Mouse (Mus musculus): ENCODE results near the gene Txk.

Txk gene

DNA sequence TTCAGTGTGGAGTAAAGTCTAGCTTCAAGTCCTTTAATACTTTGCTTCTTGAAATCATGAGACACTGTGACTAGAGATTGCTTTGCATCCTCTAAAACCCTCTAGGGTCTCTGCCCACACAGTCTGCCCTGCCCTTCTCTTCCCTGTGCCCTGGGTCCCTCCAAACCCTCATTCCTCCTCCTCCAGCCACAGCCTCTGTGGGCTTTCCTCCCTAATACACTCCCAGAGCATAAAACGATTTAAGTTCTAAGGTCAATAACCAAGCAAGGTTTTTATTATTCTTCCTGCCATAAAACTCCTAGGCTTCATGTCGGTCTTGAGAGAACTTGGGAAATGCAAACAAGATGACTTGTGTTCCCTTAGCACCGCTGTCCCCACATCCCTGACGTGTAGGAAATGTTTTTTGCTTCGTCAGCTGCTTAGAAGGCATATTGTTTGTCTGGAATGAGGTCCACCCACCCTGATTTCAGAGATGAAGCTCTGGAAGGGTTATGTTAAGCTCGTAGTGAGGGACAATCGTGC lies 96.2 kb downstream of the Txk start:
- no peak overlapping the region for H3K4me3 ChIP-seq (replicated peaks; ENCODE audit: low read length)
- no peaks in the 10 kb centered on the region for H3K4me1 ChIP-seq (replicated peaks; ENCODE audit: low read depth, low read length)
- H3K27me3 ChIP-seq (ENCODE audit: insufficient read depth, low read length), result no peaks in the 10 kb centered on the region
- no peaks in the 10 kb centered on the region for H3K36me3 ChIP-seq (ENCODE audit: insufficient read depth, low read length)
- TF ChIP-seq NANOG (IDR thresholded peaks at IDR 0.05; ENCODE audit: borderline replicate concordance, low read length), result no peak
- TF ChIP-seq POU5F1 (IDR thresholded peaks at IDR 0.05; ENCODE audit: borderline replicate concordance, low read length), result no peak
- no peak for TF ChIP-seq CTCF (conservative IDR thresholded peaks at IDR 0.05; ENCODE audit: low read length)
- no peaks in the 10 kb centered on the region for H3K9me3 ChIP-seq (ENCODE audit: low read length)

GRCm38 (mm10) chr5:72653068-72653674 lies 99.4 kb downstream of the Txk start:
- H3K27me3 ChIP-seq (ENCODE audit: insufficient read depth, low read length), result peaks cover 16% of the 10 kb centered on the region
- TF ChIP-seq POU5F1 (IDR thresholded peaks at IDR 0.05; ENCODE audit: borderline replicate concordance, low read length) (no peak), NANOG (IDR thresholded peaks at IDR 0.05; ENCODE audit: borderline replicate concordance, low read length) (no peak), CTCF (conservative IDR thresholded peaks at IDR 0.05; ENCODE audit: low read length) (no peak)
- peaks cover 10% of the 10 kb centered on the region for H3K4me1 ChIP-seq (replicated peaks; ENCODE audit: low read depth, low read length)
- H3K4me3 ChIP-seq (replicated peaks; ENCODE audit: low read length), result no peak overlapping the region
- no peaks in the 10 kb centered on the region for H3K9me3 ChIP-seq (ENCODE audit: low read length)
- no peaks in the 10 kb centered on the region for H3K36me3 ChIP-seq (ENCODE audit: insufficient read depth, low read length)

DNA sequence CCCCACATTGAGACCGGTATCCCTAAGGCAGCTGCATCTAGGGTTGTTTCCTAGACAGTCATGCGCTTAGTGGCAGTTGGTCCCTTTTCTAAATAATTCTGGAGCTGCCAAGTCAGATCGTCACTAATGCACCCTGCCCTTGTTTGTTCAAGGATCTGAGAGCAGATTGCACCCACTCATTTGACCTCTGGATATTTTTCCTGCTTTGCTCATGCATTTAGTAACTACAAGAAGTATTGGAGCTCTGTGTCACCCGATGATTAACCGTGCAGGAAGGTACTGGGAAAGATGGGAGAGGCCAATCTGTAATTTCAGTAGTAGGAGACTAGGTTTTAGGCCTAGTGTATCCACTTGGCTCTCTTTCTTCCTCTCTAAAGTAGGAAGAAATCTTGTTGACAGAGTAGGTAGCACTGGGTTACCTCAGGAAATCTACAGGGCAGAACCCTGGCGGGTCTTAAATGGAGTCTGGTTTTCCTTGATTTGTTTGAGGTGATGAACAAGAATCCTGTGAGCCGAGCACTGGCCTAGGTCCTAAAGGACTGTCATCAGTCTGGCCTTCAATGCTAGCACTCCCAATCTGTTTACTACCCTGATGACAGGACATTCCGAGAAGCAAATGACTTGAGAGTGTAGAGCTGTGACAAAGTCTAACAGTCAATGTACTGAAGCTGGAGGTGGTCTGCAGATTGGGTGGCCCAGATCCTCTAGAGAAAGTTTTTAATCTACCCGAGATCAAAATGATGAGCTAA lies 103.4 kb downstream of the Txk start:
- TF ChIP-seq POU5F1 (IDR thresholded peaks at IDR 0.05; ENCODE audit: borderline replicate concordance, low read length) (no peak), NANOG (IDR thresholded peaks at IDR 0.05; ENCODE audit: borderline replicate concordance, low read length) (no peak), CTCF (conservative IDR thresholded peaks at IDR 0.05; ENCODE audit: low read length) (no peak)
- no peaks in the 10 kb centered on the region for H3K9me3 ChIP-seq (ENCODE audit: low read length)
- H3K4me3 ChIP-seq (replicated peaks; ENCODE audit: low read length), result no peak overlapping the region
- H3K27me3 ChIP-seq (ENCODE audit: insufficient read depth, low read length), result peaks cover 43% of the 10 kb centered on the region
- peaks cover 22% of the 10 kb centered on the region for H3K4me1 ChIP-seq (replicated peaks; ENCODE audit: low read depth, low read length)
- no peaks in the 10 kb centered on the region for H3K36me3 ChIP-seq (ENCODE audit: insufficient read depth, low read length)

DNA sequence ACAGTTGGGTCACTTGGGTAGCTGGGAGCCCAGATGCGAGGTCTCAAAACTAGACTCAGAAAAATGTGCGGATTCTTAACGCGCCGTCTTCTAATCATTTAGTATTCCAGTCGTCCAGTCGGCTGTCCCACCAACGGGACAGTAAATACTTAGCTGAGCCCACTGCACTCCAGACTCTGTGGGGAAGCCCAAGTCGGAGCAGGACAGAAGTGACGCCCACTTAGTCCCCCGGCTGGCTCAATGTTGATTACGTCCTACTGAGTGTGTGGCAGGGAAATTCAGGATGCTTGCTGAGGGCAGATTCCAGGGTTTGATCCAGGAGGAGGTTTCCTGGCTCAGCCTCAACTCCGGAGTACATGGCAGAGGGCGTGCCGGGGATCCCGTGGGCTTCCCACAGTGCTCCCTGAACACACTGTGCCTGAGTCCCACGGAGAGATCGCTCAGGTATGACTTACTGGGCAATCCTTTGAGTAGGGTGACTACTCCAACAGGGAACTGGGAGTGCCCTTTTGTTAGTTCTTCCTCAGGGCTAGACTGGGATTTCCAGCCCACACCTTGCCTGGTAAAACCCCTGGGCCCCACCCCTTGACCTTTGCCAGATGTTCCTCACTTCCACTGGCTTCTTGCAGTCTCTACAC lies 104.5 kb downstream of the Txk start:
- no peaks in the 10 kb centered on the region for H3K9me3 ChIP-seq (ENCODE audit: low read length)
- H3K4me1 ChIP-seq (replicated peaks; ENCODE audit: low read depth, low read length), result peaks cover 22% of the 10 kb centered on the region
- TF ChIP-seq CTCF (conservative IDR thresholded peaks at IDR 0.05; ENCODE audit: low read length), result no peak
- TF ChIP-seq POU5F1 (IDR thresholded peaks at IDR 0.05; ENCODE audit: borderline replicate concordance, low read length), result no peak
- no peak for TF ChIP-seq NANOG (IDR thresholded peaks at IDR 0.05; ENCODE audit: borderline replicate concordance, low read length)
- H3K27me3 ChIP-seq (ENCODE audit: insufficient read depth, low read length), result peaks cover 47% of the 10 kb centered on the region
- peak overlapping the region; percentile 80 for H3K4me3 ChIP-seq (replicated peaks; ENCODE audit: low read length)
- H3K36me3 ChIP-seq (ENCODE audit: insufficient read depth, low read length), result no peaks in the 10 kb centered on the region

DNA sequence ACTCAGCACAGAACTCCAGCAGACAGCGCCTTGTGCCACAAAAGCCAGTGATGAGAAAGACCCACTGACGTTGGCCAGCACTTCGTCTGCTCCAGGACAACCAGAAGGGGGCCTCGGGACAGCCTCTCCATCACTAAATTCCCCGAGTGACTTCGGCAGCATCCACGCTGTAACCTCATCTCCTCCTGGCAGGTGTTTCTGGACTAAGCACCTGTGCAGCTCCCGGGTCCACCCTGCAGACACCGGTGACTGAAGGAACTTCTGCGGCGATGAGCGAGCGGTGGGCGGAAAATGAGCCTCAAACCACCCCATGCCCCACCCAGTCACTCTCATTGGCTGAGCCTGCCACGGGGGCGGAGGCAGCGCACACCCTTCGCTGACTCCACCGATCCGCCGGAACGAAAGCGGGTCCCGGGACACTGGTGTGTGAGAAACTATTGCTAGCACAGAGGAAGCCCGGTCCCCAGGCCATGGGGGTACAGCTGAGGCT lies 105.1 kb downstream of the Txk start, which contains the start of gene Nipal1:
Nipal1 (plus strand) TSS at position 378 of the 490 bp plus-strand sequence.
- Histone ChIP-seq H3K4me3 (replicated peaks; ENCODE audit: low read length) (peak within 1 kb of the TSS; percentile 80), H3K9me3 (ENCODE audit: low read length) (no peaks in the 10 kb centered on the region), H3K27me3 (ENCODE audit: insufficient read depth, low read length) (peaks cover 47% of the 10 kb centered on the region), H3K36me3 (ENCODE audit: insufficient read depth, low read length) (no peaks in the 10 kb centered on the region), H3K4me1 (replicated peaks; ENCODE audit: low read depth, low read length) (peaks cover 22% of the 10 kb centered on the region)
- TF ChIP-seq NANOG (IDR thresholded peaks at IDR 0.05; ENCODE audit: borderline replicate concordance, low read length), result no peak
- no peak for TF ChIP-seq CTCF (conservative IDR thresholded peaks at IDR 0.05; ENCODE audit: low read length)
- no peak for TF ChIP-seq POU5F1 (IDR thresholded peaks at IDR 0.05; ENCODE audit: borderline replicate concordance, low read length)

DNA sequence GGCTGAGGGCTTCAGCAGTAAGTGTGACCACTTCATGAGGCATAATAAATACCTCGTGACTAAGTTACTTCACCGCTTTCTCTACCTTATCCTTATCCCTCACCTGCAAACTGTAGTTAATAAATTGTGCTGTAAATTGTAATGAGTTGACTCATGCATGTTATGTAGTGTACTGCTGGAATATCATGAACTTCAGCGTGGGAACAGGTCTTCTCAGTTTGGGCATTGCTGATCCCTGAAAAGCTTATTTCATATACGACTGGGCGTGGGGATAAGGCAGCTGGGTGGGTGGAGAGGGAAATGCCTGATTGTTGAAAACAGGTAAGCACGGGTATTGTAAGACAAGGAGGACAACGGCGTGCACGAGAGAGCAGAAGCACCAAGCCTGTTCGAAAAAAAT lies 105.6 kb downstream of the Txk start:
- no peaks in the 10 kb centered on the region for H3K9me3 ChIP-seq (ENCODE audit: low read length)
- peaks cover 22% of the 10 kb centered on the region for H3K4me1 ChIP-seq (replicated peaks; ENCODE audit: low read depth, low read length)
- peak overlapping the region; percentile 80 for H3K4me3 ChIP-seq (replicated peaks; ENCODE audit: low read length)
- no peaks in the 10 kb centered on the region for H3K36me3 ChIP-seq (ENCODE audit: insufficient read depth, low read length)
- no peak for TF ChIP-seq NANOG (IDR thresholded peaks at IDR 0.05; ENCODE audit: borderline replicate concordance, low read length)
- TF ChIP-seq CTCF (conservative IDR thresholded peaks at IDR 0.05; ENCODE audit: low read length), result no peak
- TF ChIP-seq POU5F1 (IDR thresholded peaks at IDR 0.05; ENCODE audit: borderline replicate concordance, low read length), result no peak
- H3K27me3 ChIP-seq (ENCODE audit: insufficient read depth, low read length), result peaks cover 47% of the 10 kb centered on the region

DNA sequence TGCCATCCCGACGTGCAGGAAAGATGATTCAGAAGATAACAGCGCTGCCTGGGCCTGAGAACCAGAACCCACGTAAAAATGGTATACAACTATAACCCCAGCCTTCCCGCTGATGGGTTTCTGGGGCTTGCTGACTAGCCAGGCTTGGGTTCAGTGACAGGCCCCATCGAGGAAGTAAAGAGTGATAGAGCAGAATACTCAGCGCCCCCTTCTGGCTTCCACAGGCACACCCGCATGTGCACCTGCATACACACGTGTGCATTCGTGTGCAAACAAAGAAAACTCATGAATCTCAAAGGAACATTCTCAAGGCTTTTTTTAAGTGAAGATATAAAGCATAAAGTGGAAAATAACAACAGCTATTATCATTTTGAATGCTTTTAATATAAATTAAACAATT lies 106.4 kb downstream of the Txk start:
- Histone ChIP-seq H3K4me1 (replicated peaks; ENCODE audit: low read depth, low read length) (peaks cover 22% of the 10 kb centered on the region), H3K4me3 (replicated peaks; ENCODE audit: low read length) (no peak overlapping the region), H3K9me3 (ENCODE audit: low read length) (no peaks in the 10 kb centered on the region), H3K36me3 (ENCODE audit: insufficient read depth, low read length) (no peaks in the 10 kb centered on the region), H3K27me3 (ENCODE audit: insufficient read depth, low read length) (peaks cover 47% of the 10 kb centered on the region)
- TF ChIP-seq NANOG (IDR thresholded peaks at IDR 0.05; ENCODE audit: borderline replicate concordance, low read length) (no peak), CTCF (conservative IDR thresholded peaks at IDR 0.05; ENCODE audit: low read length) (peak; percentile 65), POU5F1 (IDR thresholded peaks at IDR 0.05; ENCODE audit: borderline replicate concordance, low read length) (no peak)

All from E14TG2a.4 (cell line).